Mouse (Mus musculus) hindlimb bud, embryonic 11.5 days (tissue): Measurements from ENCODE around the gene Rtf1.
"Not testable (repeated sequence)": the region's sequence is repeated elsewhere in the genome, so short reads cannot be mapped to it uniquely, and the experiment has no call there.

Experiments used
- DNase-seq: peaks from one replicate; pipeline ENCODE4 v3.0.0-alpha.2; 2012; ENCODE audit warnings: low read depth, low spot score; ENCODE audit errors: extremely low spot score

The Rtf1 gene

GRCm38 (mm10) chr2:119674525-119675214, at the start of gene Rtf1:
TSS of gene Rtf1 (plus strand) at chr2:119675068.
- DNase-seq, result peak; percentile 61

DNA sequence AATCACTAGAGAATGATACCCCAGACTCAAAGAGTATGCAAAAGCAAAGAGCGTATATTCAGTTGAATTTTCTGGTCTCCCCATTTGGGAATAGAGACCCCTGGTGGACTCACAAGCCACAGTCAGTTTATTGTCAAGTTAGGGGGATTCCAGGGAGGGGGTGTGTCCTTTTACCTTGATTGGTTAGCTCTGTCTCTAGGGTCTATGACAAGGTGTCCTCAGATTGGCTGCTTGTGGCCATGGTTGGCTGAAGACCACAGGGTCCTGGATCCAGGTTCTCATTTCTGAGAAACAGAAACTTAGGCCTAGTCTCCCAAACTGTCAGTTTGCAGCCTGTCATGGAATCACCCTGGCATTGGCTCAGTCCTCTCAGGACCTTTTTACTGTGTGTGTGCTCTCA, 38.1 kb upstream of the Rtf1 start:
- DNase-seq, result no peak

GRCm38 (mm10) chr2:119641214-119641912, 33.5 kb upstream of the Rtf1 start:
- DNase-seq, result no peak

- no peak for DNase-seq
Measured at GRCm38 (mm10) chr2:119644254-119644653, 30.6 kb upstream of the Rtf1 start.

DNA sequence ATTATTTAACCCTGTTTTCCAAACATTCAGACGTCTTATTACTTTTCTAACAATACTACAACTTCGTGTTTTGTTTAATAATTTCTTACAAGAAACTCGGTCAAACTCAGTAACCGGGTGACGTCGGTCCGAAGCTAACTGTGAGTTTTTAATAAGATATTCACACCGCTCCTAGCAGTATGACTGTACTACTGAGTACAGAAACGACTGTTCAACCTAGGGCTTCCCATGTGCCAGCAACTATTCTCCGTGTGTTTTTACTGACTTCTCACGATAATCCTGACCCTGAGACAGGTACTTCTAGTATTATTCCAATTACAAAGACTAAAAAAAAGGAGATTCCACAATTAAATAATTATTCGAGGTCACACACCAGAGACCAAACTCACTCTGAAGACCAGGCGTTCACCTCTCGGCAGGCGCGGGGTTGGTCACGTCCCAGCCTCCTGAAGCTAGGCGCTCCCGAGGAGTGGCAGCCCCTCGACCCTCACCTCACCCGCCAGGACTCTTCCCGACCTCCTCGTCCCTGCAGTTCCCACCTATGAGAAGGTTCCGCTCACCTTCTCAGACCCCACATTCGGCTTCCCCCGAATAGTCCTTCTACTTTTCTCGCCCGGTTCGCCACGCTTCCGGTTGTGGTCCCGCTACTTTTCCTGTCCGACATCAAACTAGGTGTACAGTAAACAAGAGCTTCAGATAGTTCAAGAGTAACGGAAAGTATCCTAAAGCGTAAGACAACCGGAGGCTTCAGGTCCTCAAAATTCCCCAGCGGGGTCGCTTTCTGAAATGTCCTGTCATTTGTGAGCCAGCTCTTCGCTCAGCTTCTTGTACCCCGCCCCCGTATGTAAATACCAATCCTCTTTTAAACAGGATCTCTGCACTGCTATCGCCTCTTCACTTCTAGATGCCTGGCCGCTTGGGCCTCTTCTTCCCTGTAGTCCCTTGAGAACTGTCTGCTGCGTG, 12.4 kb upstream of the Rtf1 start, which contains the start of gene Ndufaf1:
TSS of gene Ndufaf1 (minus strand) at position 608 of the 963 bp plus-strand sequence.
- peak; percentile 68 for DNase-seq

DNA sequence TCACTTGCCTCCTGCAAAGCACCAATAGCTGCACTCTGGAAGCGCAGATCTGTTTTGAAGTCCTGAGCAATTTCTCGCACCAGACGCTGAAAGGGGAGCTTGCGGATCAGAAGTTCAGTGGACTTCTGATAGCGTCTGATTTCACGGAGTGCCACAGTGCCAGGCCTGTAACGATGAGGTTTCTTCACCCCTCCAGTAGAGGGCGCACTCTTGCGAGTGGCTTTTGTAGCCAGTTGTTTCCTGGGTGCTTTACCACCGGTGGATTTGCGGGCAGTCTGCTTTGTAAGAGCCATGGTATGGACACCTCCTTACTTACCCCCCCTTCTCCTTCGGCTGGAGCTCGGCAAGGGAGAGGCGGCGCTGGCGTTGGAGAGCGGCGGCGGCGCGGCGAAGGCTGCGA, 9.1 kb upstream of the Rtf1 start:
- DNase-seq, result not testable (repeated sequence)

GRCm38 (mm10) chr2:119669010-119669409, 5.9 kb upstream of the Rtf1 start:
- DNase-seq, result no peak

DNA sequence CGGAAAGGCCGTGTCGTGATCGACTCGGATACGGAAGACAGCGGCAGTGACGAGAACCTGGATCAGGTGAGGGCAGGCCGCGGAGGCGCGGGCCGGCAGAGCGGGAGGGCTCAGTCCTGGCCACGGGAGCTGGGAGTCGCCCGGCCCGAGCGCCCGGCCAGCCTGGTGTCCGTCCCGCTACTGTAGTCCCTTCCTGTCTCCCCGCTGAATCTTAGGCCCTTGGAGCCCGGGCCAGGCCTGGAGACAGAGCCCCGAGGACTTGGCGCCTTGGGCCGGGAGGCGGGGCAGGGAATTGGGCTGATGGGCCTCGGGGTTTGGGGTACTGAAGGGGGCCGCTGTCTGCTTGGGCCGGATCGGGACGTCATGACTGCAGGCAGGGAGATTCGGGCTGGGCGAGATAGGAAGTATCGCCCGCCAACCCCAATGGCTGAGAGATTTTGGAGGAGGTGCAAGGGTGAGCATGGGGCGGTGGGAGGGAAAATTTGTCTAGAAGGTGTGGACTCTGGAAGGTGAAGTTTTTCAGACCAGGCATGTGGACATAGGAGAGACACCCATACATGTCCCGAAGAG, 432 bp downstream of the Rtf1 start:
- DNase-seq, result no peak

- no peak for DNase-seq
Measured at GRCm38 (mm10) chr2:119675831-119676230, 963 bp downstream of the Rtf1 start.

GRCm38 (mm10) chr2:119683706-119684105, 8.8 kb downstream of the Rtf1 start:
- DNase-seq, result no peak

- DNase-seq, result no peak
Measured at GRCm38 (mm10) chr2:119692003-119692701, 17.3 kb downstream of the Rtf1 start.

DNA sequence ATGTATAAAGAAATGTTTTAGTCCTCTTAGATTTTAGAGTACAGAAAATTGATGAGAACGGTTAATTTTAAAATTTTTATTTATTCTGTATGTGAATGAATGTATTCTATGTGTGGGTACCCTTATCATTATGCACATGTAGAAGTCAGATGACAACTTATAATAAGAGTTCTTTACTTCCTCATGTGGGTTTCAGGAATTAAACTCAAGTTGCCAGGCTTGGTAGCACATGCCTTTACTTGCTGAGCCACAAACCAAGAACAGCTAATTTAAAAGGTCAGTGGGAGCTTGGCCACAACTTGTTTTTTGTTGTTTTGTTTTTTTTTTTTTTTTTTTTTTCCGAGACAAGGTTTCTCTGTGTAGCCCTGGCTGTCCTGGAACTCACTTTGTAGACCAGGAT, 20.0 kb downstream of the Rtf1 start:
- no peak for DNase-seq

DNA sequence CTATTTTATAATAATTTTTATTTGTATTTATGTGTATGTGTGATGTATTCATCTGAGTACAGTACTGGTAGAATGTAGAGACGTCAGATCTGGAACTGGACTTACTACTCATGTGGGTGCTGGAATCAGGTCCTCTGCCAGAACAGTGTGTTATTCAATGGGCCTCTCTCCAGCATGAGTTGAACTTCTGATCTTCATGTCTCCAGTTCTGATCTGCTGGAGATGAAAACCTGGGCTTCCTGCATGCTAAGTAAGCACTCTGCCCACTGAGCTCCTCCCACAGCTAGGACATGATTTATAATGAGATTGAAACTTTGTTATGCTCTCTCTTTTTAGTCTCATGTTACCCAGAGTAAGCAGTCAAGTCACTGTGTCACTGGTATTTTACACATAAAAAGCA, 21.2 kb downstream of the Rtf1 start:
- no peak for DNase-seq

- DNase-seq, result no peak
Measured at GRCm38 (mm10) chr2:119698472-119698871, 23.6 kb downstream of the Rtf1 start.

DNA sequence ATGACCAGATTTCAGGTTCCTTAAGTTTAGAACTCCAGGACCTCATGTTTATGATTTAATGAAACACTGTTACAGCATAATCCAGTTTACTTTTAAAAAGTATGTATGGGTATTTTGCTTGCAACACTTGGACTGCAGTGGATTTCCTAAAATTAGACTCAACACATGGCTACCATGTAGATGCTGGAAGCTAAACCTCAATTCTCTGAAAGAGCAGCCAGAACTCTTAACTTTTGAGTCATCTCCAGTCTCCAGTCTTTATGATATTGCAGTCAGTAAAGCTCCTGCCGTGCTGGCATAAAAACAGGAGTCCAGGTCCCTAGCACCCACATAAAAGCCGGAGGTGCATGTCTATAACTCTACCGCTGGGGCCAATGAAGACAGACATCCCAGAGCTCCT, 25.1 kb downstream of the Rtf1 start:
- DNase-seq, result no peak

DNA sequence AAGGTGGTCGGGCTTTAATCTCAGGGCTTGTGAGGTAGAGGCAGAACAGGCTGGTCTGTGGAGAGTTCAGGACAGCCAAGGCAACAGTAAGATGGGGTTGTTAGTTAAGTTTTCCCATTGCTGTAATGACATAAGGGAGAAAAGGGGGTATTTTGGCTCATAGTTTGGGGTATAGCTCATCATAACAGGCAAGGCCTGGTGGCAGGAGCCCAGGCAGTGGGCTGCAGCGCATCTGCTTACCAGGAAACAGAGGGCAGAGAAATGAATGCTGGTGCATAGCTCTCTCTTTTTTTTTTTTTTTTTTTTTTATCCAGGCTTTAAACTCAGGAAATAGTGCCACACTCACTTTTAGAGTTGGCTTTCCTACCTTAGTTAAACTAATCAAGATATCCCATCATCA, 28.3 kb downstream of the Rtf1 start:
- no peak for DNase-seq

GRCm38 (mm10) chr2:119707676-119708075, 32.8 kb downstream of the Rtf1 start:
- DNase-seq, result no peak

GRCm38 (mm10) chr2:119710011-119710410, 35.1 kb downstream of the Rtf1 start:
- DNase-seq, result no peak

DNA sequence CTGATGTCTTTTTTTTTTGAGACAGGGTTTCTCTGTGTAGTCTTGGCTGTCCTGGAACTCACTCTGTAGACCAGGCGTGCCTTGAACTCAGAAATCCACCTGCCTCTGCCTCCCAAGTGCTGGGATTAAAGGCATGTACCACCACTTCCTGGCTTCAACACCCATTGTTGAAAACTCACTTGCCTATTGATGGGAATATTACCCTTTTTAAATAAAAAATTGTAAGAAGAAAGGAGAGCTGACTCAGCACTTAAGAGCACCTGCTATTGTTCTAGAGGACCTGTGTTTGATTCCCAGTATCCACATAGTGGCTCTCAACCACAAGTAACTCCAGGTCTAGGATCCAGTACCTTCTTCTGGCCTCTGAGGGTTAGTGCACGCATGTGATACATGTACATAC, 41.0 kb downstream of the Rtf1 start:
- DNase-seq, result not testable (repeated sequence)

DNA sequence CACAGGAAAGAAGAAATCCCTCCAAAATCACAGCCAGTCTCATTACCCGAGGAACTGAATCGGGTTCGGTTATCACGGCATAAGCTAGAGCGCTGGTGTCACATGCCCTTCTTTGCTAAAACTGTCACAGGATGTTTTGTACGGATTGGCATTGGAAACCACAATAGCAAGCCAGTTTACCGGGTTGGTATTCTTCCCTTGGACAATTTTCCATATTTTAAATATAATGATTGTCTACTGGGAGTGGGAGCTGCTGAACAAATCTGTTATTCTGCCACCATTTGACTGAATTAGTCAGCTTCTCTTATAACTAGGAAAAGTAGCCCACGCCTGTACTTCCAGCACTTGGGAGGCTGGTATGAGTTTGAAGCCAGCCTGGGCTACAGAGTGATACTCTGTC, 46.2 kb downstream of the Rtf1 start:
- DNase-seq, result no peak
